Mouse (Mus musculus): ENCODE measurements around the gene Rassf5.
A peak's percentile ranks its signal among the peaks of the same experiment; 100 is the strongest.

Rassf5 gene

DNA sequence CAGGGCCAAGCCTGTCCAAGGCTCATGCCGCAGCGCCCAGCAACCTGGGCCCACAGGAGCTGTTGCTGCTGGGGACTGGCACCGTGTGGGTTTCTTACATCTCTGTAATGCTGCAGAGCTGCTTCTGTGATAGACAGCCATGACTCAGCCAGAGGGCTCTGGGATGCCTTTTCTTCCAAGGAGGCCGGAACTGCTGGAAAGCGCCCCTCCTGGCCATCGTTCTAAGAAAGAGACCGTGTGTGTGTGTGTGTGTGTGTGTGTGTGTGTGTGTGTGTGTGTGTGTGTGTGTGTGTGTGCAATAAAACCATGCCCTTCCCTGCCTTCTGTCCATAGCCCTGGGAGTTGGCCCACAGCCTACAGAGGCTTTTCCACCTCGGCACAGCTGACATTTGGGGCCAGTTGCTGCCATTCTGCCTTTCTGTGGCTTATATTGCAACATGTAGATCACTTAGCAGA, 35.1 kb downstream of the Rassf5 start:
- DNase-seq (ENCODE audit: low spot score in 2 of 2): no peak

- no peak for DNase-seq (ENCODE audit: low spot score in 2 of 2)
These were observed 36.3 kb downstream of the Rassf5 start for GRCm38 (mm10) chr1:131208800-131209199.

- no peak for DNase-seq (ENCODE audit: low spot score in 2 of 2)
These were observed 37.0 kb downstream of the Rassf5 start for GRCm38 (mm10) chr1:131208081-131208480.

DNA sequence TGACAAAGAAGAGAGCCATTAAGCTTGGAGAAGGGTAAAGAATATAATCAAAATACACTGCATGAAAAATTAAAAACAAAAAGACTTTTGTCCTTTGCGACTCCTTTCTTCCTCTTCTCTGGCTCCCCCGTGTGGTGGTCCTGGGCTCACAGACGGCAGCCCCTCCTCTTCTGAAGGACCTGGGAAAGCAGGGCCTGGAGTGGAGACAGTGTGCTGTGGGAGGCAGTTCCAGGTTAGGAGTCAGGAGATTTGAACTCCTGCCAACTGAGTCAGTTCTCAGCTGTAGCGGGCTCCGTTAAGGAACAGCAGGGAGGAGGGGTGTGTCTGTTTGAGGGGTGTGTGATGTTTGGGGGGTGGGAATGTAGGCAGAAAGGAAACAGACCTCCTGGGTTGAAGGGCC, 37.5 kb downstream of the Rassf5 start:
- peak; percentile 58 to 76 for DNase-seq (ENCODE audit: low spot score in 2 of 2)

DNA sequence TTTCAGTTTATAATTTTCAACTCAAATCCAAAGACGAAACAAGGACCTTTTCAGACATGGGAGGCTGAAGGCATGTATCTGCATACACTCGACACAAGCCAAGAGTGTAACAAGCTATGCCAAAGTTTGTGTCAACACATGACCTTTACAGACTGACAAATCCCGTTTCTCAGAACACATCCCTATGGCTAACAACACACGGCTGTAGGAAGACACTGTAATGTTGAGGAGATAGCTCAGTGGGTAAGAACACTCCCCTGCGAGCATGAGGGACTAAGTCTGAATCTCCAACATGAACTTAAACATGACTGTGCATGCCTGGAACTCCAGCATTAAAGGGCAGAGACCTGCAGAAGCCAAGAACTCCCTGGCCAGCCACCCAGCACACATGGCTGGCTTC, 38.7 kb downstream of the Rassf5 start:
- no peak for DNase-seq (ENCODE audit: low spot score in 2 of 2)

GRCm38 (mm10) chr1:131204461-131204860, 40.6 kb downstream of the Rassf5 start:
- DNase-seq (ENCODE audit: low spot score in 2 of 2): peak; percentile 58 to 69

- no peak for DNase-seq (ENCODE audit: low spot score in 2 of 2)
These were observed 43.7 kb downstream of the Rassf5 start for GRCm38 (mm10) chr1:131201391-131201790.

GRCm38 (mm10) chr1:131200588-131200987, 44.5 kb downstream of the Rassf5 start:
- DNase-seq (ENCODE audit: low spot score in 2 of 2): no peak

DNA sequence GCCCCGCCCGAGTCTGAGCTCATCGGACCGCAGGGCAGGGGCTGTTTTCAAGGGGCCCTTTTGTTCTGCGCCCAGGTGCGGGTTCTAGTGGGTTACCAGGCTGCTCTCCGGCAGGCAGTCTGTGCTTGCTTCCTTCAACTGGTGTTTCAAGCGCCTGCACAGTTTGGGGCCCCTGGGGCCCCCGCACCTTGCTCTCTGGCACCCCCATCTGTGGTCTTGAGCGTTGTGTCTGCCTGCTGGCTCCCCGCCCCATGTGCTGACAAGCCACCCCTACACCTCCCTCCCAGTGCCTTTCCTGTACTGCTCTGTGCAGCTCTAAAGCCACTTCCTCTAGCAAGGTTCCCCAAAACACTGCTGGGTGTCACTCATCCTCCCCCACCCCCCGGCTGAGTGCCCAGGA, 45.1 kb downstream of the Rassf5 start:
- DNase-seq (ENCODE audit: low spot score in 2 of 2): peak; percentile 90 to 94

DNA sequence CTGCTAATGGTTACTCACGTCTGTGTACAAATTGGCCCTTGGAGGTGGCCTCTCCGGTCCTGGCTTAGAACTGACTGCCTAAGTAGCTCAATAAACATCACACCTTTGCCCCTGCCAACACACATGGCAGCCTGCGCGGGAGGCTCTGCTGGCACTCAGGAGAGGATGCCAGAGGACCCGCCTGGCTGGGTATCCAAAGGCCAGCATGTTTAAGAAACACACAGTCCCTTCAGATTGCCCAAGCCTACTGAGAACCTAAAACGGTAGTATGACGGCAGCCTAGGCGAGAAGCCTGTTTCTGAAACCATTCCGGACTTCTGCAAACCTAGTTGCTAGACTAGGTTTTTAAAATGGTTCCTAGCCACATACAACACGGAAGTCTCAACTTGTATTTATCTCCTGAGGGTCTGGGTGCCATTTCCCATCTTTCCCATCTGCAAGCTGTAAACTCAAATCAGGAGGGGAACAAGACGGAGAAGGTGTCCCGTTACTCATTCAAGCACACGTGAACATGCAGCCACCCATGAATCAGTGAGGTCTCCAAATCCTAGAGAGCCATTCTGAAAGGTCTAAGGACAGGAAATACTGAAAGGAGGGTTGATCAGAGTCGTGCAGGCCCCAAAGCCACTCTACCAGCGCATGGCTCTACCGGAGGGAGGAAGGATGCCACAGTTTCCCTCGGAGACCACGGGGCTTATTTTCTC, 45.8 kb downstream of the Rassf5 start:
- peak; percentile 34 to 49 for DNase-seq (ENCODE audit: low spot score in 2 of 2)

- no peak for DNase-seq (ENCODE audit: low spot score in 2 of 2)
These were observed 46.6 kb downstream of the Rassf5 start for GRCm38 (mm10) chr1:131198417-131198960.

DNA sequence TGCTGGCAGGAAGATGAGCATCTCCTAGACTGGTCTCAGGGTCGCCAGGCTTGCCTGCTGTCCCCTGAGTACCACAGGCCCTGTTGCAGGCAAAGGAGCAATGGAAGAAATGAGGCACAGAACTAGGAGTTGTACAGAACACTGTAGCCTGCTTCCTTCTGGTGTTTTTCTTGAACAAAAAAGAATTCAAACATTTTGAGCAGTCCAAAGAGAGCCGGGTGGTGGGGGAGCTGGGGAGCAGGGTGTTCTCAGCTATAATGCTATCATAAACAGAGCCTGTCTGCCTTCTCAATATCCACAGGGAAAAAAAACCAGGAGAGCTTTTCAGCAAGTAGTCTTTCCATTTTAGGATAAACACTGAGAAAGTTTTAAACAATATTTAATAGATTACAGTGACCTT, 49.0 kb downstream of the Rassf5 start:
- no peak for DNase-seq (ENCODE audit: low spot score in 2 of 2)

DNA sequence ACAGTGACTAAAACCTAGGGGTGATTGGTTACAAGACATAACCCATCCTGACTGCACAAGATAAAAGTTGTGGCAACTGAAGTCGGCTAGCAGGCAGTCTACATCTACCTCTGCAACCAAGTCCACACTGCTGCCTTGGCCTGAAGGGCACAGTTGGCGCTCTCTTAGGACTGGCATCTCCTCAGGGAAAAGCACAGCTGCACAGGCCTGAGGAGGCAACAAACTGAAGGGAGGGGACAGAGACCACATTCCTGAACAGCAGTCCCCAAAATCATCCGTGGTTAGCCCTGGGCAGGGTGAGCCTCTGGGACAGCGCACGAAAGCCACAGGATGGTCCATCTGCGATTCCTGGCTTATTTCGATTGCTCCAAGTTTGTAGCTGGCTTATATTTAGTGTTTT, 49.4 kb downstream of the Rassf5 start:
- no peak for DNase-seq (ENCODE audit: low spot score in 2 of 2)

DNA sequence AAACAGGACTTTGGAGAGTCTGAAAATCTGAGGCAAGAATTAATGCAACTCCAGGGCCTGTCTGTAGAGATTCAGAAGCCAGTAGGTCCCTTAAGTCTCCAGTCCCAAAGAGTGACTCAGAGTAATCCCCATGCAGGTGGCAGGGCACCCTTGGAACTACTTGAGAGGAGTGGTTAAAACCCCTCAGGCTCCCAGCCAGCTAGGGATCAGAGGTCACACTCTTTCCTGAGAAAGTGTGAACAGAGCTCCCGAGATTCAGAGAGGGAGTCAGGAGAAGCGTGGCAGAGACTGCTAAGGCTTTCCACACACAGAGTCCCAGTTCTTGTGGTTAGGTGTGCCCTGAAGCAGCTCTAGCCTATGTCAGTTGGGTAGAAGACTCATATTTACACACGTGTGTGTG, 51.3 kb downstream of the Rassf5 start:
- DNase-seq (ENCODE audit: low spot score in 2 of 2): no peak

- DNase-seq (ENCODE audit: low spot score in 2 of 2): no peak
These were observed 56.4 kb downstream of the Rassf5 start for GRCm38 (mm10) chr1:131188655-131189054.

DNA sequence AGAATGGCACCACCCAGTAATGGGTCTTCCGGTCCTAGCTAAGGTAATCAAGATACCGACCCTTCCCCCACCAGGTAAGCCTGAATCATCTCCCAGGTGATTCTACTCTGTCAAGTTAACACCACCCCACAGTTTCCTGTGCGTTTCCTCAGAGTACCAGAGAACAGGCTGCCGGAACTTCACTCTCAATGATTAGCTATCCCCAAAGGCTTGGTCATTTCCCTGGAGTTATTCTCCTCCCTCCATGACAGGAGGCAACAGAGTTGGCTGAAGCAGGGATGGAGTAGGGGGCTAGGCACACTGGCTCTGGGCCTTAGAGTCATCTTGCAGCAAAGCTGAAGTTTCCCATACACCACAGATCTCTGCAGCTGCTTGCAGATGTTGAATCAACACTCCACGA, 57.2 kb downstream of the Rassf5 start:
- no peak for DNase-seq (ENCODE audit: low spot score in 2 of 2)

- no peak for DNase-seq (ENCODE audit: low spot score in 2 of 2)
These were observed 58.1 kb downstream of the Rassf5 start for GRCm38 (mm10) chr1:131186995-131187394.

- DNase-seq (ENCODE audit: low spot score in 2 of 2): no peak
These were observed 59.1 kb downstream of the Rassf5 start for GRCm38 (mm10) chr1:131185821-131186506.

- no peak for DNase-seq (ENCODE audit: low spot score in 2 of 2)
These were observed 60.0 kb downstream of the Rassf5 start for GRCm38 (mm10) chr1:131184956-131185660.

GRCm38 (mm10) chr1:131184253-131184955, 60.7 kb downstream of the Rassf5 start:
- DNase-seq (ENCODE audit: low spot score in 2 of 2): peak; percentile 39 to 51

DNA sequence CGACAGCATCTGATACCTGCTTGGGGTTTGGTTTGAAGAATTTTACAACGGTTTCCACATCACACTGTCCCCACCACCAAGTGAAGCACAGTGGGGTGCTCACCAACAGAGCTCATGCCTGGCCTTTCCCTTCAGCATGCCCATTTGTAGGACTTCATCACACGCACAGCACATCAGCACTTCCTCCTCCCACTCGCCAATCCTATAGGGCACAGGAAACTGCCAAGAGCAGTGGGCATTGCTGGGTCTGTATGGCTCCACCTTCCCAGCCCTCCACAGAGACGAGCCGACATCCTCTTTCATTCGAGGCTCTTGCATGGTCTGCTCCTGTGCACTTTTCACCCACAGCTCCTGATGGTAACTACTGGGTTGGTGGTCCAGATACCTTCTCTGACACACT, 61.9 kb downstream of the Rassf5 start:
- DNase-seq (ENCODE audit: low spot score in 2 of 2): no peak
